Mouse (Mus musculus): ENCODE data around the gene Bcl11b.

DNA sequence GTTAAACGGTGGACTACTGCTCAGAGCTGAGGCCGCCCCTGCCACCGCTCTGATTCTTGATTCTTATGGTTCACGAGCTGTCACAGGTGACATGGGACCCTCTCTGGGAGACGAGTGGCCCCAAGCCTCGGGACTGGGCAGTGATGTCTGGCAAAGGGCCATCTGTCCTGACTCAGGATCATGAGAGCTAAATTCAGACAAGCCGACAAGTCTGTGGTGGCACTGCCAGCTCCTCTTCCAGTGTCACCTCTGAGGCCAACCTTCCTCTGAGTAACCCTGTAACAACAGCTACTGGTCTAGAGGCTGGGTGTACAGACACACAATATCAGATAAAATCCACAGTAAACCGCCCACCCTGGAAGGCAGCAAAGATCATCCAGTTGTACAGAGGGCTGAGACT is 20.2 kb downstream of the Bcl11b start:
- TF ChIP-seq CEBPB (IDR thresholded peaks at IDR 0.05; ENCODE audit: insufficient read depth, poor library complexity, severe bottlenecking) (no peak), MYOD1 (IDR thresholded peaks at IDR 0.05; ENCODE audit: control insufficient read depth in 1 of 3, insufficient read length in 2 of 3, low read depth in 2 of 3) (no peak), POLR2A (IDR thresholded peaks at IDR 0.05; ENCODE audit: insufficient read length, low read depth) (no peak), E2F4 (IDR thresholded peaks at IDR 0.05; ENCODE audit: insufficient read depth) (no peak), REST (IDR thresholded peaks at IDR 0.05; ENCODE audit: insufficient read depth, insufficient read length) (no peak)

All from myocyte (in vitro differentiated cells).